Mouse (Mus musculus) CH12.LX (cell line): ENCODE measurements at regions not wholly inside any gene's neighbourhood (a gene's known extent, or its start where the extent isn't known, plus 50 kb on each side); places are given as distances from the start of the nearest gene placed in this dataset.

Experiments
- DNase-seq: peaks from one replicate; pipeline ENCODE4 v3.0.0-alpha.2; 2013; ENCODE audit errors: extremely low read depth
- H3K27ac ChIP-seq: 2 replicates; pipeline ENCODE4 v1.5.1; 2012; ENCODE audit warnings: low read depth, mild to moderate bottlenecking, control low read depth, moderate library complexity; ENCODE audit not compliant: insufficient read depth
- H3K27me3 ChIP-seq: replicated peaks from 2 replicates; pipeline ENCODE3; 2012; ENCODE audit warnings: inconsistent platforms
- H3K36me3 ChIP-seq, 2 experiments: replicated peaks in 1 of 2; 2 replicates each; pipeline versions ENCODE3 to v1.6.1; 2012; ENCODE audit warnings: inconsistent platforms in 1 of 2, low read length in 1 of 2, mild to moderate bottlenecking in 1 of 2, mixed read lengths in 1 of 2, moderate library complexity in 1 of 2; ENCODE audit not compliant: control insufficient read depth in 1 of 2, insufficient read depth in 1 of 2
- H3K4me1 ChIP-seq, 2 experiments: 2 replicates each; pipeline ENCODE4 v1.6.1; 2012; ENCODE audit warnings: inconsistent platforms in 1 of 2, moderate library complexity in 1 of 2; ENCODE audit not compliant: insufficient read depth in 2 of 2, control insufficient read depth in 1 of 2
- H3K4me2 ChIP-seq: 2 replicates; pipeline ENCODE4 v1.6.1; 2012; ENCODE audit warnings: low read depth, mild to moderate bottlenecking, control low read depth; ENCODE audit not compliant: poor library complexity, insufficient read depth, severe bottlenecking
- H3K4me3 ChIP-seq, 3 experiments: fragments of 150-350 bp in 1 of 3; sonication (generic) in 1 of 3; replicated peaks in 1 of 3; 2 replicates each; pipeline versions ENCODE3 to v1.5.1; 2011 to 2012; ENCODE audit warnings: low read depth in 2 of 3, low read length in 2 of 3, mild to moderate bottlenecking in 2 of 3, moderate library complexity in 2 of 3, control low read depth in 1 of 3, improper control_type of control experiment in 1 of 3, inconsistent platforms in 1 of 3, mixed read lengths in 1 of 3; ENCODE audit not compliant: poor library complexity in 1 of 3
- H3K79me2 ChIP-seq: replicated peaks from 2 replicates; pipeline ENCODE4 v1.6.1; 2012; ENCODE audit warnings: mild to moderate bottlenecking, moderate library complexity; ENCODE audit not compliant: control insufficient read depth, poor library complexity, insufficient read depth, severe bottlenecking; ENCODE audit errors: extremely low read depth
- H3K9ac ChIP-seq: 2 replicates; pipeline ENCODE4 v1.6.1; 2012; ENCODE audit warnings: low read depth, mild to moderate bottlenecking, control low read depth, moderate library complexity; ENCODE audit not compliant: insufficient read depth
- H3K9me3 ChIP-seq: replicated peaks from 2 replicates; pipeline ENCODE3; 2012; ENCODE audit warnings: low read length, inconsistent platforms, mixed read lengths
- BHLHE40 ChIP-seq: IDR thresholded peaks from 2 replicates; pipeline ENCODE4 v1.6.1; 2011; ENCODE audit warnings: mild to moderate bottlenecking, low read depth, low read length, improper control_type of control experiment
- CHD1 ChIP-seq: IDR thresholded peaks from 2 replicates; pipeline ENCODE4 v1.6.1; 2012; ENCODE audit warnings: low read depth, low read length, improper control_type of control experiment, inconsistent platforms
- CHD2 ChIP-seq: IDR thresholded peaks from 2 replicates; pipeline ENCODE4 v1.6.1; 2011; ENCODE audit warnings: low read length, improper control_type of control experiment
- CTCF ChIP-seq, 2 experiments: IDR thresholded peaks in 1 of 2; conservative IDR thresholded peaks in 1 of 2; 2 replicates each; pipeline ENCODE4 v1.5.1; 2011 to 2012; ENCODE audit warnings: low read depth in 2 of 2, low read length in 2 of 2, improper control_type of control experiment in 1 of 2, inconsistent platforms in 1 of 2, mild to moderate bottlenecking in 1 of 2, moderate library complexity in 1 of 2
- E2F4 ChIP-seq: IDR thresholded peaks from 2 replicates; pipeline ENCODE4 v1.6.1; 2011; ENCODE audit warnings: low read depth, low read length, improper control_type of control experiment; ENCODE audit not compliant: insufficient replicate concordance
- ELF1 ChIP-seq: IDR thresholded peaks from 2 replicates; pipeline ENCODE4 v1.6.1; 2014; ENCODE audit warnings: low read depth, mild to moderate bottlenecking, inconsistent platforms, low read length, improper control_type of control experiment
- ETS1 ChIP-seq: conservative IDR thresholded peaks from 2 replicates; pipeline ENCODE4 v1.6.1; 2012; ENCODE audit warnings: low read depth, mild to moderate bottlenecking, inconsistent platforms, low read length, improper control_type of control experiment, moderate library complexity
- JUN ChIP-seq: IDR thresholded peaks from 2 replicates; pipeline ENCODE4 v1.6.1; 2011; ENCODE audit warnings: low read depth, mild to moderate bottlenecking, low read length, improper control_type of control experiment, moderate library complexity; ENCODE audit not compliant: insufficient read depth
- JUND ChIP-seq: conservative IDR thresholded peaks from 2 replicates; pipeline ENCODE4 v1.6.1; 2011; ENCODE audit warnings: low read depth, low read length, improper control_type of control experiment
- MAFK ChIP-seq: IDR thresholded peaks from 2 replicates; pipeline ENCODE4 v1.6.1; 2011; ENCODE audit warnings: low read length, improper control_type of control experiment; ENCODE audit not compliant: insufficient replicate concordance
- MAX ChIP-seq: IDR thresholded peaks from 2 replicates; pipeline ENCODE4 v1.6.1; 2011; ENCODE audit warnings: low read length, improper control_type of control experiment
- MAZ ChIP-seq: IDR thresholded peaks from 2 replicates; pipeline ENCODE4 v1.6.1; 2012; ENCODE audit warnings: low read depth, mild to moderate bottlenecking, inconsistent platforms, low read length, improper control_type of control experiment, moderate library complexity
- MEF2A ChIP-seq: IDR thresholded peaks from 2 replicates; pipeline ENCODE4 v1.6.1; 2014; ENCODE audit warnings: low read depth, mild to moderate bottlenecking, inconsistent platforms, low read length, improper control_type of control experiment, borderline replicate concordance
- MXI1 ChIP-seq: IDR thresholded peaks from 2 replicates; pipeline ENCODE4 v1.6.1; 2011; ENCODE audit warnings: mild to moderate bottlenecking, low read depth, low read length, improper control_type of control experiment
- MYC ChIP-seq: IDR thresholded peaks from 2 replicates; pipeline ENCODE4 v1.6.1; 2011; ENCODE audit warnings: low read depth, mild to moderate bottlenecking, improper control_type of control experiment, low read length
- NELFE ChIP-seq: IDR thresholded peaks from 2 replicates; pipeline ENCODE4 v1.6.1; 2011; ENCODE audit warnings: low read depth, low read length, improper control_type of control experiment
- NRF1 ChIP-seq: IDR thresholded peaks from 2 replicates; pipeline ENCODE4 v1.6.1; 2014; ENCODE audit warnings: low read depth, mild to moderate bottlenecking, inconsistent platforms, low read length, improper control_type of control experiment, moderate library complexity
- PAX5 ChIP-seq: IDR thresholded peaks from 2 replicates; pipeline ENCODE4 v1.6.1; 2012; ENCODE audit warnings: low read length, inconsistent platforms, mixed read lengths
- POLR2A ChIP-seq: IDR thresholded peaks from 2 replicates; pipeline ENCODE4 v1.6.1; 2011; ENCODE audit warnings: low read depth, mild to moderate bottlenecking, improper control_type of control experiment, low read length
- POLR2AphosphoS2 ChIP-seq: IDR thresholded peaks from 2 replicates; pipeline ENCODE4 v1.6.1; 2011; ENCODE audit warnings: low read depth, low read length, improper control_type of control experiment
- RAD21 ChIP-seq: IDR thresholded peaks from 2 replicates; pipeline ENCODE4 v1.6.1; 2011; ENCODE audit warnings: low read depth, mild to moderate bottlenecking, low read length, improper control_type of control experiment, moderate library complexity
- SIN3A ChIP-seq: IDR thresholded peaks from 2 replicates; pipeline ENCODE4 v1.6.1; 2012; ENCODE audit warnings: low read length, improper control_type of control experiment, inconsistent platforms
- SMC3 ChIP-seq: IDR thresholded peaks from 2 replicates; pipeline ENCODE4 v1.6.1; 2011; ENCODE audit warnings: low read depth, low read length, improper control_type of control experiment
- TCF12 ChIP-seq: IDR thresholded peaks from 2 replicates; pipeline ENCODE4 v1.6.1; 2014; ENCODE audit warnings: low read depth, mild to moderate bottlenecking, inconsistent platforms, low read length, improper control_type of control experiment
- USF1 ChIP-seq: IDR thresholded peaks from 2 replicates; pipeline ENCODE4 v1.6.1; 2014; ENCODE audit warnings: low read depth, mild to moderate bottlenecking, inconsistent platforms, low read length, improper control_type of control experiment
- USF2 ChIP-seq: conservative IDR thresholded peaks from 2 replicates; pipeline ENCODE4 v1.6.1; 2011; ENCODE audit warnings: low read depth, low read length, improper control_type of control experiment
- ZKSCAN1 ChIP-seq: IDR thresholded peaks from 2 replicates; pipeline ENCODE4 v1.6.1; 2012; ENCODE audit warnings: low read depth, inconsistent platforms, low read length, improper control_type of control experiment, borderline replicate concordance
- ZMIZ1 ChIP-seq: IDR thresholded peaks from 2 replicates; pipeline ENCODE4 v1.6.1; 2012; ENCODE audit warnings: low read depth, mild to moderate bottlenecking, inconsistent platforms, low read length, improper control_type of control experiment
- ZNF384 ChIP-seq: IDR thresholded peaks from 2 replicates; pipeline ENCODE4 v1.6.1; 2012; ENCODE audit warnings: low read depth, low read length, improper control_type of control experiment, inconsistent platforms
- dilution Hi-C: fragments of 300-500 bp; cut with MboI; formaldehyde crosslinking; loops from 2 replicates; pipeline ENCODE4 v1.14.3; 2020; ENCODE audit warnings: low sequenced_read_pairs; ENCODE audit not compliant: extremely low pct_unique_long_range_greater_than_20kb, extremely low pct_ligation_motif_present
- in situ Hi-C: fragments of 300-500 bp; cut with MboI; formaldehyde crosslinking; loops from 3 replicates; pipeline ENCODE4 v1.14.3; 2019; ENCODE audit warnings: low sequenced_read_pairs, low pct_ligation_motif_present, low pct_unique_long_range_greater_than_20kb, mixed read lengths

DNA sequence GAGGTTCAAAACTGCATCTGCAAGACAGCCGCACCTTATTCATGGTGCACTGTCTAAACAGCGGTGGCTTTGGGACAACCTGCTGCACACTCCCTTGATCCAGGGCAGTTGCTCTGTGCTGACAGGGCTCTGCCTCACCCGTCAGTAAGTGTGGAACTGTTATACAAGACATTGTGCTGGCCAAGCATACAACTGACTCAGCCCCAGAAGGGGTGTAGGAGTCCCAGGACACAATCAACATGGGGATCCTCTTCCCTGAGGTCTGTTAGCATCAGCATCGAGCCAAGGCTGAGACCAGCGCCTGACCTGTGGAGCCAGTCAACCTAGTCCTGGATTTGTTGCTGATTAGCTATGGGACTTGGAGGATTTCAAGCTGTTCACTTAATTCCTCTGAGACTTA lies 86.4 kb upstream of the Bmper start:
- no peak overlapping the region for H3K4me3 ChIP-seq
- H3K27me3 ChIP-seq: no peaks in the 10 kb centered on the region
- in situ Hi-C loops: no loop called here
- H3K9me3 ChIP-seq: no peaks in the 10 kb centered on the region
- no peak overlapping the region for H3K27ac ChIP-seq
- no peaks in the 10 kb centered on the region for H3K79me2 ChIP-seq
- H3K9ac ChIP-seq: no peak overlapping the region
- no peak for DNase-seq
- H3K4me2 ChIP-seq: no peak overlapping the region
- no peak for TF ChIP-seq JUND
- TF ChIP-seq CHD2: no peak
- TF ChIP-seq NELFE: no peak
- no peak for TF ChIP-seq ZKSCAN1
- TF ChIP-seq MAFK: no peak
- TF ChIP-seq ETS1: no peak
- no peak for TF ChIP-seq E2F4
- no peak for TF ChIP-seq CTCF (conservative IDR thresholded peaks at IDR 0.05 in 1 of 2, IDR thresholded peaks at IDR 0.05 in 1 of 2; ENCODE audit: low read depth in 2 of 2, low read length in 2 of 2)
- no peak for TF ChIP-seq USF2
- no peak for TF ChIP-seq RAD21
- no peak for TF ChIP-seq ZMIZ1
- TF ChIP-seq JUN: no peak
- no peak for TF ChIP-seq USF1
- TF ChIP-seq TCF12: no peak
- TF ChIP-seq SIN3A: no peak
- TF ChIP-seq MYC: no peak
- TF ChIP-seq MEF2A: no peak
- no peak for TF ChIP-seq ZNF384
- TF ChIP-seq BHLHE40: no peak
- no peak for TF ChIP-seq CHD1
- dilution Hi-C loops: no loop called here
- no peaks in the 10 kb centered on the region for H3K36me3 ChIP-seq
- H3K4me1 ChIP-seq: peaks cover 0 to 5% of the 10 kb centered on the region in 2 experiments; a peak in 1 of 4 replicates

DNA sequence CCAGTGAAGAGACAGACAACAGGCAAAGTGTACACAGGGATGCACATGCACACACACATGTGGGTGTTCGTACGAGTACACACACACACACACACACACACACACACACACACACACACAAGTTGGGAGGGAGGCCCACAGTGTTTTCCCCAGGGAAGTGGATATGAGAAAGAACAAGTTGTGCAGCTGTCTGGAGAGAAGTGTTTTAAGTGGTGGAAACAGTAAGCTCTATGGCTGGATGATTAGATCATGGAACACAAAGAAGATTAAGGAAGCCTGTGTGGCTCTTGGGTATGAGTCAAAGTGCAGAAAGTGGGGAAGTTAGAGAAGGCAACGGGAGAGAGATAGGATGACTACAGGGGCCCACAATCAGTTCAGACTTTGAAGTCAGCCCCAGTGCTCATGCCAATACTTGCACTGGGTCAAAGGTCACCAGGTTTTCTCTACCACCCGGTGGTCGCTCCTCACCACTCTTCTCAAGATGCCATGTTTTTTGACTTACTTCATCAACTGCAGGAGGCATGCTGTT lies 85.1 kb upstream of the Bmper start:
- no peaks in the 10 kb centered on the region for H3K36me3 ChIP-seq

More for the DNA sequence above, 85.1 kb upstream of the Bmper start:
- no peaks in the 10 kb centered on the region for H3K9me3 ChIP-seq
- TF ChIP-seq NRF1 (no peak), ELF1 (no peak), SMC3 (no peak), MEF2A (no peak), POLR2A (no peak), PAX5 (no peak), USF1 (no peak), MXI1 (no peak), POLR2AphosphoS2 (no peak), MAX (no peak), MAFK (no peak), NELFE (no peak), TCF12 (no peak), JUND (no peak), MAZ (no peak)
- H3K4me3 ChIP-seq: no peak overlapping the region
- no peaks in the 10 kb centered on the region for H3K79me2 ChIP-seq
- peaks cover 0 to 5% of the 10 kb centered on the region in 2 experiments; a peak in 1 of 4 replicates for H3K4me1 ChIP-seq
- in situ Hi-C loops (no loop called here), dilution Hi-C loops (no loop called here)
- no peak overlapping the region for H3K27ac ChIP-seq
- no peak for DNase-seq
- H3K9ac ChIP-seq: no peak overlapping the region
- H3K4me2 ChIP-seq: no peak overlapping the region
- H3K27me3 ChIP-seq: no peaks in the 10 kb centered on the region
